Mouse (Mus musculus) c-Kit-negative CD71-positive TER-119-positive erythroid progenitor cells, embryonic 14.5 days (primary cell): ENCODE measurements around the gene Cmtm4.
A peak's percentile ranks its signal among the peaks of the same experiment; 100 is the strongest.

ENCODE experiments used
- DNase-seq: peaks from one replicate; pipeline ENCODE4 v3.0.0-alpha.2; 2013; ENCODE audit warnings: low read depth, low spot score

Cmtm4 gene

GRCm38 (mm10) chr8:104395703-104396357 lies at the start of gene Cmtm4:
Gene Cmtm4, minus strand, starts transcription at chr8:104395807.
- no peak for DNase-seq

- DNase-seq: no peak
Measured at GRCm38 (mm10) chr8:104445248-104445647, 49.6 kb upstream of the Cmtm4 start.

DNA sequence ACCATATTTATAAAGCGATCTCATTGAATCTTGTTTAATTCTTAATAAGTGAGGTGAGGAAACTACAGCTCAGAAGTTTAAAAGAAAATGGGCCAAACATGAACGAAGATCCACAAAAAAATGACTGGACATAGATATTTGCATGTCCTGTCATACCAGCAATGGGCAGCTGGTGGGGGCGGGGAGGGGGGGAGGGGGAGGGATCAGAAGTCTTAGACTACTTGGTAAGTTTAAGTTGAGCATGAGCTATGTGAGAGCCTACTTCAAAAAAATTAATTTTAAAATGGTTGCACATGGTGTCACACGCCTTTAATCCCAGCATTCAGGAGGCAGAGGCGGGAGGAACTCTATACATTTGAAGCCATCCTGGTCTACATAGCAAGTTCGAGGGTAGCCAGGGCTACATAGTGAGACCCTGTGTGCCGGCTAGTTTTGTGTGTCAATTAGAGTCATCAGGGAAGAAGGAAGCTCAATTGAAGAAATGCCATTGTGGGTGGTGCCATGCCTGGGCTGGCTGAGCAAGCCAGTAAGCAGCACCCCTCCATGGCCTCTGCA lies 47.6 kb upstream of the Cmtm4 start:
- no peak for DNase-seq

- DNase-seq: peak; percentile 76
Measured at GRCm38 (mm10) chr8:104442299-104443124, 46.9 kb upstream of the Cmtm4 start, which contains the start of gene Dync1li2. Gene Dync1li2, minus strand, starts transcription at chr8:104443047.

DNA sequence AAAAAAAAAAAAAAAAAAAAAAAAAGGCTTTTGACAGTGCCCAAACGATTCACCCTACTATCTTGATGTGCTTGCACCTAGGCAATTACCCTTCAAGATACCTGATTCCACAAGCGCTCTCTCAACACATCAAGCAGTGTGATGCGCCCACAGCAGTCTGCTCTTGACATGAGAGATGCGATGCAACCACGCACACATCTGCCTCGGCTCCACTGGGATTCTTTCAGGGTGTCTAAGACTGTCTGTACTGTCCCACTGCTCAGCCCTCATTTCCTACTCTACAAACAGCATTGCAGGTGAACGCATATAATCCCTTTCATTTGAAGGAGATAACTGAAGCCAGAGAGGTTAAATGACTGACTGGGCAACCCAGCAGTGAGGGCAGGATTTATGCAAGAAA lies 46.0 kb upstream of the Cmtm4 start:
- DNase-seq: no peak

- DNase-seq: no peak
Measured at GRCm38 (mm10) chr8:104439461-104439860, 43.9 kb upstream of the Cmtm4 start.

GRCm38 (mm10) chr8:104437494-104438135 lies 42.0 kb upstream of the Cmtm4 start:
- DNase-seq: no peak

- no peak for DNase-seq
Measured at GRCm38 (mm10) chr8:104436591-104436990, 41.0 kb upstream of the Cmtm4 start.

DNA sequence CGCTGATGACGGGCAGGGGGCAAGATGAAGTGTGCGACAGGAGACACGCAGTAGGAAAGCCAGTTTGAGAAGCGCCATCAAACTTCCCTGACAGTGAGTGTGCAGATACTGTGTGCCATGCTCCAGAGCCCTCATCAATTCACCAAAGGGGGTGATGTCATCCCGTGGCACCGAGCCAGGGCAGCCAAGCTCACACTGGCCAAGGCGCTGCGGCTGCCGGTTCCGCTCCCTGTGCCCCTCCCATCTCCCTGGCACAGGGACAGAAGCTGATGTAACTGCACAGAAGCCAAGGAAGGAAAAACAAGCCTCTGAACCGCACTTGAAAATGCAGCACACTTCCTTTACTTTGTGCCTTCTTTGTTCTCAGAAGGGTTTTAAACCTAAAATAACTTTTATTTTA lies 40.4 kb upstream of the Cmtm4 start:
- DNase-seq: no peak

DNA sequence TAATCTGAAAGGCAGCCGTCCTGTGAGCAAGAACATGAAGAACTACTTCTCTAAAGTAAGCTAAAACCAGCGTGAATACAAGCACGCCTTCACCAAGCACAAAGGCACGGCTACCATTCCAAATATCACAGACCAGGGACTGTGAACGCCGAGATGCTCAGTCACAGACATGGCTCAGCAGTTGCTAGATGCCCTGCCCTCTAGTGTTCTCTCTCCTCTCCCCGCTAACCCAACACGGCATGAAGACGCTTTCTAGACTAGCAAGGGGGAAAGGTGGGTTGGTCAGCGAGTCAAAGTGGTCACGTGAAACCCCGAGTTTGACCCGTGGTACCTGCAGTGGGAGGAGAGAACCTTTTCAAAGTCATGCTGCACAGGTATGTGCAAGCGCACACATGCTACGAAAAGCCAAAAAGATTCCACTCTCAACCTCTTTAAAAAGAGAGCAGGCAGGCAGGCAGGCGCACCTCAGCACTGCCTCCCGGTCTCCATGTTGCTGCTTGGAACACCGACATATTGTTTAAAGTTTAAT lies 39.3 kb upstream of the Cmtm4 start:
- no peak for DNase-seq

DNA sequence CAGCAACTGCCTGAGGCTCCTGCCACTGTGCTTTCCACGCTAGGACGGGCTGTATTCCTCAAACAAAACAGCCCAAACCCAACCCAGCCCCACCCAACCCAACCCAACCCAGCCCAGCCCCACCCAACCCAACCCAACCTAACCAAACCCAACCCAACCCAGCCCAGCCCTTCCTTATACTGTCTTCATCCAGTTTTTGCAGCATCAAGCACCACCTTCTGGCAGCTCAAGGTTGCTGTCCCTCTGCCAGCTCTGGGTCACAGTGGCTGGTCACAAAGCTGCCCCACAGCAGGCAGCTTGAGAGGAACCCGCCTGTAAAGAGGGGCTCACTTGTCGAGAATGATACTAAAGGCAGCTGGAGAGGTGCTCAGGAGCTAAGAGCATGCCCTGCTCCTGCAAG lies 38.7 kb upstream of the Cmtm4 start:
- DNase-seq: no peak

DNA sequence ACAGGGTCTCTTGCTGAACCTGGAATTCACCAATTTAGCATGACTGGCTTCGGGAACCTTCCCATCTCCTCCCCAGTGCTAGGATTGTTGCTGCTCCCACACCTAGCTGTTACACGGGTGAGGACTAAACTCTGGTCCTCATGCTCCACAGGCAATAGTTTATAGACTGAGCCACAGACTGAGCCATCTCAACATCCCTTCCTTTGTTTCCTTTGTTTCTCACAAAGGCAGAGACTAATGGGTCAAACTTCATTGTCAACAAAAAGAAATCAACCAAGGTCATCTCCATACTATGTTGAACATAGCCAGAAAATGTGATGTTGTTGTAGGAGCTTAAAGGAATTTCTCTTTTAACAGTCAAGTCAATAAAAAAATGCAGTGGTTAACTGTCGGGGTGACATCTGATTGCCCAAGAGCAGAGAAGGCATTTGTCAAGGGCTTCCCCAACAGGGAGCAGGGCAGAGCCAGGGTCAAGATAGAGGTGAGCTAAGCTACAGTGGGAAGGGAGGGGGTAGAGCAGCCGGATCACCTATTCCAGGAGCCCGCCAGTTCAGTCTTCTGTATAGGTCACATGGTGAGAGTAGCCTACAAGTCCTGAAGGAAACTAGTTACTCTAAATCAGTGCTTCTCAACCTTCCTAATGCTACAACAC lies 37.7 kb upstream of the Cmtm4 start:
- no peak for DNase-seq

GRCm38 (mm10) chr8:104432656-104433055 lies 37.0 kb upstream of the Cmtm4 start:
- no peak for DNase-seq

GRCm38 (mm10) chr8:104430230-104430629 lies 34.6 kb upstream of the Cmtm4 start:
- DNase-seq: no peak

GRCm38 (mm10) chr8:104427703-104428102 lies 32.1 kb upstream of the Cmtm4 start:
- no peak for DNase-seq

DNA sequence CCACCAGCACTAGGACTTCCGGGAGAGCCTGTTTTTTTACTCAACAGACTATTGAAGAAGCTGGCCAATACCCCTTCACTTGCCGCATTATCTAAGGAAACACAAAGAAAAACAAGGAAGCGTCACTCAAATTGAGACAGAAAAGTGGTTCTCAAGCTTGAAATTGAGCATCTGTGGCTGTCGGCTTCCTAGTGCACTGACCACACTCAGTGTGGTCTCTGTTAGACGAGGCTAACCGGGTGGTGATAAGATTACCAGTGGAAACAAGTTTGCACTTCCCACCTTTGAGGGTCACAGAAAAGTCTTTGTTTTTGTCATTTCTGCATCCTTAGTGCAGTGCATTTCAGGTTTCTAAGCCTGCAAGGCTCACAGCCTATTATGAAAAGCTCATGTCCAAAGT lies 26.7 kb upstream of the Cmtm4 start:
- no peak for DNase-seq

DNA sequence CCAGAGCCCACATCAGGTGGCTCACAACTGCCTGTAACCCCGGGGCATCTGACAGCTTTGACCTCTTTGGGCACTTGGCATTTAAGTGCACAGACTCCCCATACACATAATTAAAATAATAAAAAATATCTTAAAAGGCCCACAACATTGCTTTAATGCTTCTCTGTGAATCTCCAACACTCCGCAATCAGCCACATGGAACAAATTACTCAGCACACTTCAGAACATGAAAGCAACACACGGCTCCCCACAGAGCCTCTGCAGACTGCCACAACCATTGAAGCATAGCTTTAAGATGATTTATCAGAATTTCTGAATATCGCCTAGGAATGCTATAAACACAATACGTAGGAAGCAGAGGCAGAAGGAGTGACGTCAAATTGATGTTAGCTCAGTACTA lies 20.4 kb upstream of the Cmtm4 start:
- DNase-seq: no peak

DNA sequence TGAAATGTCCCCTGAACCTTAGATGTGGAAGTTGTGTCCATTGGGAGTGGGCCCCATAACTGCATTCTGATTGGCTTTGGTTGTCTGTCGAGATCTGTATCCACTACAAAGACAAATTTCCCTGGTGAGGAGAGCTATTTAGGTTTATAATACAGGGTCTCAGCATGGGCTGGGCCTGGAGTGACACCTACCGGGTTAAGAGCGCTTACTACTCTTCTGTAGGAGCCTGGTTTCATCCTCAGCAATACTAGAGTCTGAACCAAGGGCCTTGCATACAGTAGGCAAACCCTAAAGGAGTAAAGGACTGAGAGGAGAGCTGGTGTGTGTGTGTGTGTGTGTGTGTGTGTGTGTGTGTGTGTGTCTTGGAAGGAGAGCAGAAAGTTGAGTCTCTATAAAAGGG lies 18.6 kb upstream of the Cmtm4 start:
- DNase-seq: no peak

- no peak for DNase-seq
Measured at GRCm38 (mm10) chr8:104413770-104414169, 18.2 kb upstream of the Cmtm4 start.

DNA sequence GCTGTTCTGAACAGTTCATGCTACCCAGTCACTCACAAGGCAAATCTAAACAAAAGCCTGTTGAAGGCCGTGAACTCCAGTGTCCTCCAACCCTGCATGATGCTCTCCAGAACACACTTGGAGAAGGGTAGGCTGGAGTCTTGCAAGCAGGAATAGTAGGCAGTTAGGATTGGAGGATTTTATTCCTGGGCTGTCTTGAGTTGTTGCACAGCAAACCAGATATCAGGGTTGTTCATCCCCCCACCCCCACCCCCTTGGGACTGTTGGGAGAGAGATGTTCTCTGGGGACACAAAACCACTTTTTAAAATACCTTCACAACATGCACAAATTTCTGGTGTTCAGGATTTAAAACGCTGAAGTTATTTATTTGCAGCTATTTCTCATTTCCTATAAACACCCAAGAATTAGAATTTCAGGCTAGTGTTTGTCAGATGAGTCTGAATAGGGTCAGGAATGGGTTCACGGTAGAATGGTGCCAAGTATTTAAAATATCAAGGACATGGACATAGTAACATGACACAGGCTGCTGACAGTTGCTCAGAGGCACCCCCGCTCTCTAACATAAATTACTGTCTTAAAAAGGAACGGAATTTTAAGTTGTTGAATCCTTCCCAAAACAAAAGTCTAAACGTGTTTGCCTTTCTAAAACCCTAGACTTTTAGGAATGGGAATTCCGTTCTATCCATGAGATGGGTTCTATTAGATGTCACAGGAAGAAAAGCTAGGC lies 17.4 kb upstream of the Cmtm4 start:
- no peak for DNase-seq

DNA sequence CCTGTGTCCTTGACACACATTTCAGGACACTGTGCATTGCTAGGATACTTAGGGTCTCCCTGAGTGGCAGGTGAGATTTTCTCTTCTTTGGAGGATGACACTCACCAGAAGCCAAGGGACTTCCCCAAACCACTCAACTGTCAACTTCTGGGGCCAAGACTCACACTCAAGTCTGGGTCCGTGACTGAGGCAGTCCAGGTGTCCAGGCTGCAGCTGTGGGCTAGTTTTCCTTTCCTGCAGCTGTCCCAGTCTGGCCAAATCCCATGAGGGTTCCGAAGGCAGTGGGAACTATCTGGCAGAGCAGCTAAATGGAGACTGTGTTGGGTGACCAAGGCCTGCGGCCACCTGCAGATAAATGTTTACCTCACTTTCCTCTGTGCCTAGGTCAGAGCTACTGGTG lies 16.4 kb upstream of the Cmtm4 start:
- DNase-seq: no peak
